Mouse (Mus musculus) c-Kit-positive CD71-negative TER-119-negative erythroid progenitor cells, embryonic 14.5 days (primary cell): Measurements from ENCODE around the gene Sf3a2.
"Not testable (repeated sequence)": the region's sequence is repeated elsewhere in the genome, so short reads cannot be mapped to it uniquely, and the experiment has no call there.

Experiments used
- DNase-seq: peaks from one replicate; pipeline ENCODE4 v3.0.0-alpha.2; 2013; ENCODE audit warnings: low read depth

Gene Sf3a2

DNA sequence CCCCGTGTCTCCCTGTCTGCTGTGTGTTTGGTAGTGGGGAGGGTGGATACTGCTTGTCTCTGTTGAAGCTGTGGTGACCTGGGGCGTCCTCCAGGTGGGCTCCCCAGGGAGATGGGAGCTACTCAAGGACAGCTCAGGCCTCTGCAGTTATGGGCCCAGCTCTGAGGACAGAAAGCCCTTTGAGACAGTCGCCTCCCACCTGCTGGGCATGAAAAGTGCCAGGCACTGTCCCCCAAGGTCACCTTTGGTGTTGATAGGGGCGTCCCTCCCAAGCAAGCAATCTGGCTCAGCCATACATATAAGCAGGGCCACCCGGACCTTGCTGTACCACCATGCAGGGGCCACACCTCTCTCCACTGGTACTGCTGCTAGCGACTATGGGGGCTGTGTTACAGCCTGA, 6.9 kb downstream of the Sf3a2 start, which contains the start of gene Amh:
Gene Amh, plus strand, starts transcription at position 328 of the 400 bp plus-strand sequence.
- DNase-seq: no peak

DNA sequence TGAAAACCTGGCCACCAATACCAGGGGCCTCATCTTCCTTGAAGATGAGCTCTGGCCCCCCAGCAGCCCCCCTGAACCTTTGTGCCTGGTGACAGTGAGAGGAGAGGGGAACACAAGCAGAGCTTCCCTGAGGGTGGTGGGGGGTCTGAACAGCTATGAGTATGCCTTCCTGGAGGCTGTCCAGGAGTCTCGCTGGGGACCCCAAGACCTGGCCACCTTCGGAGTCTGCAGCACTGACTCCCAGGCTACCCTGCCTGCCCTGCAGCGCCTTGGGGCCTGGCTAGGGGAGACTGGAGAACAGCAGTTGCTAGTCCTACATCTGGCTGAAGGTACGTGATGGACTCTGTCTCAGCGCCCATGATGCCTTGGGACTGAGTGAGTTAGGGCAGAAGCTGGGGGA, 7.3 kb downstream of the Sf3a2 start:
- DNase-seq: no peak

DNA sequence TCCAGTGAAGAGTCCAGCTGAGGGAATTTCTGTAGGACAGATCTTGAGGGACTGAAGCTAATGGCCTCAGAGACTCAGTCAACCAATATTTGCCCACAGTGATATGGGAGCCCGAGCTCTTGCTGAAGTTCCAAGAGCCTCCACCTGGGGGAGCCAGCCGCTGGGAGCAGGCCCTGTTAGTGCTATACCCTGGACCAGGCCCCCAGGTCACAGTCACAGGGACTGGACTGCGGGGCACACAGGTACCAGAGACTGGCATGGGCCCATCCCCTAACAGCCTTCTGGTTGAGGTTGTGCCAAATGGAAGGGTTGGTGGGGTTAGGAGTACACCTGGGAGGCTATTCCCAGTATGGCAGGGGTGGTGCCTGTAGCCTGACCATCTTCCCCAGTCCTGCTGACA, 7.9 kb downstream of the Sf3a2 start:
- DNase-seq: peak; percentile 71

GRCm38 (mm10) chr10:80806341-80807056, 8.5 kb downstream of the Sf3a2 start:
- DNase-seq: no peak

DNA sequence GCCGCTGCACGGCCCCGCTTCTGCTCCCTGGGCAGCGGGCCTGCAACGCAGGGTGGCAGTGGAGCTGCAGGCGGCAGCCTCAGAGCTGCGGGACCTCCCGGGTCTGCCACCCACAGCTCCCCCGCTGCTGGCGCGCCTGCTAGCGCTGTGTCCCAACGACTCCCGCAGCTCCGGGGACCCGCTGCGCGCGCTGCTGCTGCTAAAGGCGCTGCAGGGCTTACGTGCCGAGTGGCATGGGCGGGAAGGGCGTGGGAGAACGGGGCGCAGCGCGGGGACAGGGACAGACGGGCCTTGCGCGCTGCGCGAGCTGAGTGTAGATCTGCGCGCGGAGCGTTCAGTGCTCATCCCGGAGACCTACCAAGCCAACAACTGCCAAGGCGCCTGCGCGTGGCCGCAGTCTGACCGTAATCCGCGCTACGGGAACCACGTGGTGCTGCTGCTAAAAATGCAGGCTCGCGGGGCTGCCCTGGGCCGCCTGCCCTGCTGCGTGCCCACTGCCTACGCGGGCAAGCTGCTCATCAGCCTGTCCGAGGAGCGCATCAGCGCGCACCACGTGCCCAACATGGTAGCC, 9.1 kb downstream of the Sf3a2 start:
- no peak for DNase-seq

GRCm38 (mm10) chr10:80808099-80808984, 10.3 kb downstream of the Sf3a2 start:
- no peak for DNase-seq

DNA sequence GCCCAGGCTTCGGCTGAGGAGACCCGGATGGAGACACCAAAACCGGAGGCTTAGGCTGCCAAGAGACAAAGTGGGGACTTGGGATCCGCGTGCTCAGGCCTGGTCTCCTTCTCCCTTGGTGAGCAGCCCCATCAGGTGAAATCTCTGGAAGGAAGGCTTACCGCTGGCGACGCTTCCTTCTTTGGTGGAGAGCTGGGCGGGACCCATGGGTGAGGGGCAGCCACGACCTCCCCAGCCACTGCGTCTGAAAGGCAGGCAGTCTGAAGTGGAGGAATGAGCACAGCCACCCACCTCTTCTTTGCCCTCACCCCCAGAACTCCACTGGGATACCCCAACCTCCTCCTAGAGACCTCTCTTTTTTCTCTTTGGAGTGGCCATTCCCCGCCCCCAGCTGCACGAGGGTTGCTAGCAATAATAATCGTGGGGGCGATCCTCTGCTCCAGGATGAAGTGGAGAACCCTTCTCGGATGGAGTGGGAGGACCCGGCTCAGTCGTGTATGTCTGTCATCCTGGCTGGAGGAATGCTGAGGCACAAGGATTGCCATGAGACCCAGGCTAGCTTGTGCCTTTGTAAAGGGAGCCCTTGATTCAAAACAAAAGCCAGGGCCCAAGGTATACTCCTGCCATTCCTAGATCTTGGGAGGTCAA, 11.1 kb downstream of the Sf3a2 start:
- DNase-seq: no peak

DNA sequence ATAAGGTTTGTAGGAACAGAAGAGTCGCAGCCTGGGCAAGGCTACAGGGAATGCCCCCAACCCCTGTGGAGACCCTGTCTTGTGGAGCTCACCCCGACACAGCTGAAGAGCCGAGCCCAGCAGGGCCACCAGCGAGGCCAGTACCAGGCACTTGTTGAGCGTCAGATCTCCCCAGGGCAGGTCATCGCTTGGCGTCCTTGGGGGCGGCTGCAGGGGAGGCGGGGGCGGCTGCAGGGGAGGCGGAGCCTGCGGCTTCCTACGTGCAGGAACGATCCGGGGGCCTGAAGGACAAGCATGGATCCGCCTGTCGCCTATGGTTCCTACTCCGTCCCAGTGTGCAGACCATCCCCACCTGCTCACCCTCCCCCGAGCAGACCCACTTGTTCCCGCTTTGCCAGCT, 12.1 kb downstream of the Sf3a2 start:
- no peak for DNase-seq

GRCm38 (mm10) chr10:80812391-80813041, 14.5 kb downstream of the Sf3a2 start:
- no peak for DNase-seq

DNA sequence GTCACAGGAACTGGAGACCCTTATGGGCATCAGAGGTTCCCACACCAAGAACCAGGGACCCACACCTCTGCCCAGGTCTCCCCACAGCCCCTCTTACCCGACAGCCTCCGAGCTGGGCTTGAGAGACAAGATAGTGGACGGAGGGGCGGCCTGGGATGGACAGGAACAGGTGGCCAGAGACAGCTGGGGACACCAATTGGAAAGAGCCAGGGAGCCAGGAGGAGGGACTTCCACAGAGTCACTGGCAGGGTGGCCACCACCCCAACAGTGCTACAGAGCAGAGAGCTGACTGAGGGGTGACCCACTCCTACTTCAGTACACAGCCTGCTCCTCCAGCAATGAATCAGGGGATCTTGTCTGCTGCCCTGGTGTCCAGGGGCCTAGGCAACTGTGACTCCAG, 15.4 kb downstream of the Sf3a2 start, which contains the start of gene Jsrp1:
Gene Jsrp1, minus strand, starts transcription at position 133 of the 400 bp plus-strand sequence.
- no peak for DNase-seq

DNA sequence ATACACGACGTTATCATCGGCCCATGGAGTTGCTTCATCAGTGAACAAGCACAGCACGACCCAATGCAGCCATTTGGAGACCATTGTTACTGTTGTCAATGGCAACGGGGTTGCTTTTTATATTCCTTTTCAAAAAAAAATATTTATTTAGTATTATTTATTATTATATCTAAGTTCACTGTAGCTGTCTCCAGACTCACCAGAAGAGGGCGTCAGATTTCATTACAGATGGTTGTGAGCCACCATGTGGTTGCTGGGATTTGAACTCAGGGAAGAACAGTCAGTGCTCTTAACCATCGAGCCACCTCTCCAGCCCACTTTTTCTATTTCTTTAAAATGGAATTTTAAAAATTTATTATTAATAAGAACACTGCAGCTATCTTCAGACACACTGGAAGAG, 16.8 kb downstream of the Sf3a2 start:
- no peak for DNase-seq

DNA sequence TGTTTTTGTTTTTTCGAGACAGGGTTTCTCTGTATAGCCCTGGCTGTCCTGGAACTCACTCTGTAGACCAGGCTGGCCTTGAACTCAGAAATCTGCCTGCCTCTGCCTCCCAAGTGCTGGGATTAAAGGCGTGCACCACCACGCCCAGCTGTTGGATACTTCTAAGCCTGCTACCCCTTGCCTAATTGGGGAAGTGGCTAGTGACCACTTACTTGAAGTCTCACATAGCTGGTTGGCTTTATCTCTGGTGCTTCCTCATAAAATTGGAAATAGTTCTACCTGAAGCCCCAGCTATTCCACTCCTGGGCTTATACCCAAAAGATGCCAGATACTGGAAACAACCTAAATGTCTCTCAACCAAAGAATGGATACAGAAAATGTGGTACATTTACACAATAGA, 18.3 kb downstream of the Sf3a2 start:
- DNase-seq: not testable (repeated sequence)

DNA sequence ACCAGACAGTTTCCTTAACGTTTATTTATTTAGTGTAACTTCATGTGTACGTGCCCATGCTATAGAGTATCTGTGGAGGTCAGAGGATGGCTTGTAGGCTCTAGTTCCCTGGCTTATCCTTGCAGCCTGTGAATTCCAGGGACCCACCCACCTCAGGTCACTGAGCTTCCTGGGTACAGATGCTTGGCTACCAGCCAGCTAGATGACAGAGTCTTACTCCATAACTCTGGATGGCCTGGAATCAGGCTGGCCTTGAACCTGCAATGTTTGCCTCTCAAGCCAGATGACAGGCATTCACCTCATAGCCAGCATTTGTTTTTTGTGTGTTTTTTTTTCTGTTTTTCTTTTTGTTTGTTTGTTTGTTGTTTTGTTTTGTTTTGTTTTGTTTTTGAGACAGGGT, 19.2 kb downstream of the Sf3a2 start:
- DNase-seq: no peak

GRCm38 (mm10) chr10:80817955-80818354, 20.0 kb downstream of the Sf3a2 start:
- not testable (repeated sequence) for DNase-seq

- no peak for DNase-seq
Observed at GRCm38 (mm10) chr10:80818599-80819281, 20.7 kb downstream of the Sf3a2 start.

DNA sequence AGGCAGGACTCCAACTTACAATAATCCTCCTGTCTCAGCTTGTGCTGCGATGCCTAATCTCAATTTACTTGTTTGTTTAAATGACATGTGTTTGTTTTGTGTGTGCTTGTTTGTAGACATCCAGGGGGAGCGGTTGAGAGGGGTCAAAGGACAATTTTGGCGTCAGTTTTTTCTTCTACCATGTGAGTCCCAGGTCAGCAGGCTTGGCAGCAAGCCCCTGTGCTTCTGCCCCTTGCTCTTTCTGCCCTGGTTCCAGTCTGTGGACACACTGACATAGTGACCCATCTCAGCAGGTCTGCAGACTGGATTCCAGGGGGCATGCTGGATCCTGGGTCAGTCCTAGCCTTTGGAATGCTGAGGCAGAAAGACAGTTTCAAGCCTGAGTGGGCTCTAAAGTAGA, 21.4 kb downstream of the Sf3a2 start:
- DNase-seq: no peak

DNA sequence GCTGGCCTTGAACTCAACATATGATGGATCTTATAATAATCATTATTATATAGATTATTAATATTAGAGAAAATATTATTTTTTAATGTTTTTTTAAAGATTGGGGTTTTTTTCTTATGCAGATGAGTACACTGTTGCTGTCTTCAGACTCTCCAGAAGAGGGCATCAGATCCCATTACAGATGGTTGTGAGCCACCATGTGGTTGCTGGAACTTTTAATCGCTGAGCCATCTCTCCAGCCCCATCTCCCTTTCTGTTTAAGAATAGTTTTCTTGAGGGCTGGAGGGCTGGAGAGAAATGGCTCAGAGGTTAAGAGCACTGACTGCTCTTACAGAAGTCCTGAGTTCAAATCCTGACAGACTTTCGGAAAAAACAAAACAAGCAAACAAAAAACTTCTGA, 24.0 kb downstream of the Sf3a2 start:
- DNase-seq: no peak

- no peak for DNase-seq
Observed at GRCm38 (mm10) chr10:80822528-80822927, 24.5 kb downstream of the Sf3a2 start.

DNA sequence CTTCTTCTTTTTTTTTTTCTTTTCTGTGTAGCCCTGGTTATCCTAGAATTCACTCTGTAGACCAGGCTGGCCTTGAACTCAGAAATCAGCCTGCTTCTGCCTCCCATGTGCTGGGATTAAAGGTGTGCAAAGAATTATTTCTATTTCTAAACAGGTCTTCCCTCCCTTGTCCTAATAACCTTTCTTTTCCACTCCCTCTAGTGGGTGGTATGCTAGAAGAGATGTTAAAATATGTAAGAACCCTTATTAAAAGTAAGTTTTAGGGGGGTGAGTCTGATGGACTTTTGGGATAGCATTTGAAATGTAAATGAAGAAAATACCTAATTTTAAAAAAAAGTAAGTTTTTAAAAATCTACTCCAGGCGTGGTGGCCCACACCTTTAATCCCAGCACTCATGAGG, 25.3 kb downstream of the Sf3a2 start:
- no peak for DNase-seq

DNA sequence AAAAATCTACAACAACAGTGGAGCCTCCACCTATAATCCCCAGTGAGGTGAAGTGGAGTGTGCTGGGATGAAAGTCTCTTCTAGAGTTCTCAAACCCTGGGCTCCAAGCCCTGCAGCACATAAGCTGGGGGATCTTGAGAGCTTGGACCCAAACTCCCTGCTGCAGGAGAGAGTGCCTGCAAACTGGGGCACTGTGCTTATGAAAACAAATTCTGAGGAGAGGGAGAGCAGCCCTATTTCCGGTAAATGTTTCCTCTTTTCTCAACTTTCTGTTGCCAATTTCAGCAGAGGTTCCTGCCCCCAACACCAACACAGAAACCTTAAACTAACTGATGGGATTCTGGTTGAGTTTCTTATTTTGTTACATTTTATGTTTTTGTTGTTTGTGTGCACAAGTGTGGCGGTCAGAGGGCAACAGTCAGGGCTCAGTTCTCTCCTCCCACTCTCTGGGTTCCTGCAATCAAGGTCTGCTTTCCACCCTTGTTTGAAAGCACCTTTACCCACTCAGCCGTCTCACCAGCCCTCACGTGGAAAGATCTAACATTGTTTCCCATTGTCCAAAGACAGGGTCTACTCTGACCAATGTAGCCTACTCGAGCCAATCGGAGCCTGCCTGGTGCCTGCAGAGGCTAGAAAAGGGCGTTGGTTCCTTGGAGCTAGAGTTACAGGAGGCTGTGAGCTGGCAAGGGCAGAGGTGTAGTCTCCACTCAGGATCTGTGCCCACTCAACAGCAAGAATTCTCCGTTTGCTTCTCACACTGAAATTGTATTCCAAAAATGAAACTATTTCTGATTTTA, 26.0 kb downstream of the Sf3a2 start:
- DNase-seq: no peak
